Mouse (Mus musculus) lung, postnatal 0 days (tissue): ENCODE data around the gene Cask.

Experiments
- CTCF ChIP-seq: IDR thresholded peaks from 2 replicates; pipeline ENCODE4 v1.5.1; 2016; ENCODE audit warnings: antibody characterized with exemption, mild to moderate bottlenecking
- EP300 ChIP-seq: IDR thresholded peaks from 2 replicates; pipeline ENCODE4 v1.6.1; 2016; ENCODE audit warnings: antibody characterized with exemption, mild to moderate bottlenecking, control low read depth

- no peak for TF ChIP-seq CTCF
- TF ChIP-seq EP300, result no peak
Measured at GRCm38 (mm10) chrX:13631599-13632283, 219.4 kb downstream of the Cask start, which contains the start of gene Gpr34.
